Mouse (Mus musculus): Measurements from ENCODE around the gene Taok2. TPM values are rescaled to one million over a fixed set of nuclear protein-coding genes. Genes with fewer than 3 reads are reported as not detected.
A peak's percentile ranks its signal among the peaks of the same experiment; 100 is the strongest.

Taok2 gene
- polyA plus RNA-seq, 1 experiment: 110 TPM

DNA sequence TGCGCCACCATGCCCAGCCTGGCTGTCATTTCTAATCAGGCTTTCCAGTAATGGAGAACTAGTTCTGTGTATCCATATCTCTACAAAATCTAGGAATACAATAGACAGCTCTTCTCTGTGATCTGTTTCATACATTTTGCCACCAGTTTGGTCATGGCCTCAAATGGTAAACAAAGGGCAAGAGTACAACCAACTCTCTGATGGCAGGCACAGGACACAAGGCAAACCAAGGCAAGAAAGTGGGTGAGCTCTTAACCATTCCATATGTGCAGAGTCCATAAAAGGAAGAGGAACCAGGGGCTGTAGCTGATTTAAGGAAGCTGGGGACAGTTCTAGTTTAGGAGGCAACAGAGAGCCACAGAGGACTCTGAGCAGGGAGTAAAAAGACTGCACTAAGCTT lies 7.3 kb downstream of the Taok2 start:
- no peak for DNase-seq (ENCODE audit: extremely low spot score in 1 of 2, low spot score in 1 of 2)

DNA sequence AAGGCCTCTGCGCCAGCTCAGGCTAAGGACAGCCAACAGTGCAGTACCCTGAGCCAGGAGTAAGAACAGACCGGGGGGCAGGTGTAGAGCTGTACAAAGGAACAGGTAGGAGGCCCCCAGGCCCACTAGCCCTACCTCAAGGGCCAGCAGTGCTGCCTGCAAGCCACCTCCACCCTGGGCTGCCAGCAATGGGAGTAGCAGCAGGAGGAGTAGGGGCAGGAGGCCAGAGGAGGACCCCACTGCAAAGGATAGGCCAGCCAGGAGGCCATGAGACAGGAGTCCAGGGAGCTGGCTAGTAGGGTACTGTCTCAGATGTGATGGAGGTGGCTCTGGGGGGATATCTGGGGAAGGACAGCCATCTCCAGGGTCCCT lies 14.0 kb downstream of the Taok2 start:
- no peak for DNase-seq (ENCODE audit: extremely low spot score in 1 of 2, low spot score in 1 of 2)

DNA sequence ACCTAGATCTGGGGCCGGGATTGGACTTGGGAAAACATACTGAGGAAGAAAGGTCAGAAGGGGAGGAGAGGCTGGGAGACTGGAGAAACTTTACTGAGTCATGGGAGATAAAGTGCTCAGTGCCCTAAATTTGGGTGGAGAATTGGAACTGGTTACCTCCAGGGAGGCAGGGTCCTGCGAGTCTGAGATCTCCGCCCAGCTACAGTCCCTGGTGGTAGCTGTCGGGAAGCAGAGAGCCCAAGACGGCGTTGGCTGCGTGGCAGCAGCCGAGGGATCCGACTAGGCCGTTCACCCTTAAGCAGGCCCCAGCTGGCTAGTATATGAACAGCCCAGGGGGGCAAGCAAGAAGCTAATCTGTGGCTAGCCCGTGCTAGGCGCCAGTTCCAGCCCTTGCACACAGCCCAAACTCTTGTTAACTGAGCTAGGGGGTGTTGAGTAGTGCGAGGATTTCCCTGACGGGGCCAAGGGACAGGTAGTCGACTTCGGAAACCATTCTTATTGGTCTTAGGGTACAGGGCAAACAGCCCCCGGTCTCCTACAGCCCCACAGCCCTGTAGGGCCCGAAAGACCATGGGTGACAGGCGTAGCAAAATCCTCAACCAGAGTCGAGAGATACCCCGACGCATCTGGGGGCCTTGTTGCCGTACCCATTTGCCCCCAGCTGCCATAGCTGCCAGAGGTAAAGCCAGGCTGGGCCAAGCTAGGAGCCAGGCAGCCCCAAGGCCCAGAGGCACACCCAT lies 14.6 kb downstream of the Taok2 start:
- DNase-seq (ENCODE audit: extremely low spot score in 1 of 2, low spot score in 1 of 2): no peak

DNA sequence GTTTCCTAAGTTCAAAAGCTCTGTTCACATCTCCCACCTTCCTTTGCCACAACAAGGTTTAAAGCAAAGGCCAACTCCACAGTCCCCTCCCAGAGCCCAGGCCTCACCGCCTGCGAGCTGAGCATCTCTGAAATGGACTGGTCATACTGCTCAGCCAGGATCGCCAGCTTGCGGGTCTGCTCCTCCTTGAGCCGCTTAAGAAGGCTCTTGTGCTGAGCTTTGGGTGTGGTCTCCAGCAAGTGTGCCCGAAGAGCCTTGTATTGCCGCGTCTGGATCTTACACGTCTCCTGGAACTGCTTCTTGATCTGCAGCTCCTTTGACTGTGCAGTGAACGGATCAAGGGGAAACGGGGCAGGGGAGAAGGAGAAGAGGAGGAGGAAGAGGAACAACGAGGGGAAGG lies 16.5 kb downstream of the Taok2 start:
- DNase-seq (ENCODE audit: extremely low spot score in 1 of 2, low spot score in 1 of 2): no peak

DNA sequence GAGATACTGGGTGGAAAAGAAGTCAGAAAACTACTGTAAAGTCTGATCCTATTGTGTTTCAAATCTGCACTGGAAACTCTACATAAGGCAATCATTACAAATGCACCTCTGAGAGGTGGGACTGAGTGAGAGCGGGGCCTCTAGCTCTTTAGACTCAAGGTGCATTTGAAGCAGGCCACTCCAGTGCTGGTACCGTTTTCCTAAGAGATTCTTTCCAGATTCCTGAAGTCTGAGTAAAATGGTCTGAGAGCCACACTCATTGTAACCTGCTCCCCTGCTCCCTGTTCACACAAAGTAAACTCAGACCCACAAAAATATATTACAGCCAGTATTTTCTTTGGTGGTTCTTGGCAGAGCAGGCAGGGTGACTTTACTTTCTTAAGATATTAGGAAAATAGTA lies 17.0 kb downstream of the Taok2 start:
- no peak for DNase-seq (ENCODE audit: extremely low spot score in 1 of 2, low spot score in 1 of 2)

DNA sequence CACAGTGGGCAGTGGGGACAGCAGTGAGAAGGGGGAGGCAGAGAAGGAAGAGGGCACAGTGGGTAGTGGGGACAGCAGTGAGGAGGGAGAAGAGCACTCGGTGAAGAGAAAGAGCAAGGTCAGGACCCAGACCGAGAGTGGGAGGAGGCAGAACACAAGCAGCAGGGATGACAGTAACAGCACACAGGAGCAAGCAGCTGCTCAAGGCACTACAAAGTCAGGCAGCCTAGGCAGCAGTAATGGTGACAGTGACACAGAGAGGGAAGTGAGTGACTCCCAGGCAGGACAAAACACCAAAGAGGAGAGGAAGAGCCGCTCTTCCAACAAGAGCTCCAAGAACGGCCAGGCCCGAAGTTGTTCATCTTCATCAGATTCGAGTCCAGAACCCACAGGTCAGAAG lies 20.7 kb downstream of the Taok2 start:
- no peak for DNase-seq (ENCODE audit: extremely low spot score in 1 of 2, low spot score in 1 of 2)

DNA sequence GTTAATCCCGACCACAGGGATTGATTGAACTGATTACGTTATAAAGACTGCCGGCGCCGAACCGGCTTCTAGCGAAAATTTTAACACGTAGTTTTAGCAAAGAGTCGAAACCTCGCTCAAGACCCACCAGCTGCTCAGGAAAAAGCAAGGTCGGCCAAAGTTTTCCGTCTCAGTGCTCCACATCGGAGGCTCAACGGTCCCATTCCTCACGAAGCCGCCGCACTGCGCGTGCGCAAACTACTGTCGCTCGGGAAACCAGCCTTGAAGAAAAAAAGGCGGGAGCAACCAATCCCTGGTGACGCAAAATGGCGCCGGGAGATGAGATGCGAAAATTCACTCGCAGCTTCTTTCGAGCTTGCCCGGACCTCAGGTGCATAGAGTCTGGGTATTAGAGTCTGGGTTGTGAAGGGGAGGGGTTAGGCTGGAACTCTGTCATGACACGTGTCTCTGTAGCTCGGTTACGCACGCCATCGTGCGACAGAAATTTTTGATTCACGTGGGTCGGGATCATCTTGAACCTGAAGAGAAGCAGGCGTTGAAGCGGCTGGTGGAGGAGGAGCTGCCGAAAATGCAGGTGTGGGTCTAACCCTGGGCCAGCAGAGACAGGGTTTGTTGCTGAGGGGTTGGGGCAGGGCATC lies 22.2 kb downstream of the Taok2 start, which contains the start of gene Ino80e:
Ino80e (minus strand) TSS at position 231 of the 638 bp plus-strand sequence.
- peak; percentile 85 to 97 for DNase-seq (ENCODE audit: extremely low spot score in 1 of 2, low spot score in 1 of 2)

DNA sequence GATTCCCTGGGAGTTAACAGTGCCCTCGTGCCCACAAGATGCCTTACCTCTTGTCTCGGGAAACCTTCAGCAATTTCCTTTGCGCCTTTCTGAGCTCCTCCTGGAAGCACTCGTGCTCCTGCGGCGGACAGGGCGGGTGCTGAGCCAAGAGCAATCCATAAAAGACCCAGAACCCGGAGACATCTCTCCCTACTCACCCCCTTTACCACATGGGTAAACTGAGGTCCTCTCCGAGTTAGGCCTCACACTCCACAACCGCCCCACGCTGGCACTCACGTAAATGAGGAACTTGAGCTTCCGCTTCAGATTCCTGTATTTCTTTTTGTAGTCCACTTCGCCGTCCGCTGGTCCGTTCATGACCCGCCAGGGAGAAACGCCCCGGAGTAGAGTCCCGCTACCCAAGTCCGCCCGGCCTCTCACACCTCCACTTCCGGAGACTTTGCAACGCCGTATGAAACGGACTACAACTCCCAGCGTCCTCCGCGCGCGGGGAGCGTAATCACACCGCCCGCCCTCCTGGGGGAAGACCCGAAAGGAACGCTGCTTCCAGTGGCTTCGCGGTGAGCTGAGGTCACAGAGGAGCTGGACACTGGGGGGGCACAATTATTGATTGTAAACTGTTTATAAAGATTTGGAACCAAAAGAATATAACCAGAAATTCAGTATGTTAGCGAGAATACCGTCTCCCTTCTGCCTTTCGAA lies 22.9 kb downstream of the Taok2 start, which contains the start of gene Hirip3:
Hirip3 (plus strand) TSS at position 544 of the 702 bp plus-strand sequence.
- DNase-seq (ENCODE audit: extremely low spot score in 1 of 2, low spot score in 1 of 2): peak; percentile 92 to 97

DNA sequence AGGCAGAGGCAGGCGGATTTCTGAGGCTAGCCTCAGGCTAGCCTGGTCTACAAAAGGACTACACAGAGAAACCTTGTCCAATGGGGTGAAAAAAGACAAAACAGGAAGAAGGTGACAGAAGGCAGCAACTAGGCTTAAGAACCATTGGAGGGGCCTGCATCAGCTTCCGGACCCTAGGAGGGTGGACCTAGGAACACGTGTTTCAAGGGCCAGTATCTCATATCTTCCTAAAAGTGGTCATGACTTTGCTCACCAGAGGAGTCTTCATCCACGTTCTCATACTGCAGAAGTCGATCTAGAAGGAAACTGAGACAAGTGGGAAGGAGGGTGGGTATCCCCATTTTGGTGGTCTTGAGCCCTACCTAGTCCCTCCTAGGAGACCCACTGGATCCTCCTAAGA lies 23.5 kb downstream of the Taok2 start:
- no peak for DNase-seq (ENCODE audit: extremely low spot score in 1 of 2, low spot score in 1 of 2)

DNA sequence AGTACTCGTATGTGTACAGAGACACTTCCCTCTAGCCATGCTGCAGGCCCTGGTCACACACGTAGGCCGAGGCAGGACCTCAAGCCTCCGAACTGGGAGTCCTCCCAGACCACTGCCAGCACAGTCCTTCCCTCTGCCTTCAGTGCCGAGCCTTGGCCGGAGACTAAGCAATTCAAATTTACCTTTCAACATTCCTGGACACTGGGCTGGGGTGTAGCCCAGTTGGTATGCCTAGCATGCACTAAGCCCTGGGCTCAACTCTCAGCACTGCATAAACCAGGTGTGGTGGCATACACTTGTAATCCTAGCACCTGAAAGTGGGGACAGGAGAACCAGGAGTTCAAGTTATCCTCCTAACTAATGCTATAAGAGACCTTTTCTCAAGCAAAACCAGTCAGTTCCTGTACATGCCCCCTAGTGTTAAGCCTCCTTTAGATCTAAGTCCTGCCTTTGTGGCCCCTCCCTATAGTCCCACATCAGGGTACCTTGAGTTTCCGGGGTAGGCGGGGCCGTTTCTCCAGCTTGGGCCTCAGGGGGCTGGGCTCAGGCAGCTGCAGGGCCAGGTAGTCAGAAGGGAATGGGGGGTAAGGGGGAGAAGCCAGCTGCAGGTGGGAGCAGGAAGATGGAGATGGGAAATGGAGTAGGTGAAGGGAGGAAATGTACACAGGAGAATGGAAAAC lies 27.6 kb downstream of the Taok2 start:
- DNase-seq (ENCODE audit: extremely low spot score in 1 of 2, low spot score in 1 of 2): no peak

DNA sequence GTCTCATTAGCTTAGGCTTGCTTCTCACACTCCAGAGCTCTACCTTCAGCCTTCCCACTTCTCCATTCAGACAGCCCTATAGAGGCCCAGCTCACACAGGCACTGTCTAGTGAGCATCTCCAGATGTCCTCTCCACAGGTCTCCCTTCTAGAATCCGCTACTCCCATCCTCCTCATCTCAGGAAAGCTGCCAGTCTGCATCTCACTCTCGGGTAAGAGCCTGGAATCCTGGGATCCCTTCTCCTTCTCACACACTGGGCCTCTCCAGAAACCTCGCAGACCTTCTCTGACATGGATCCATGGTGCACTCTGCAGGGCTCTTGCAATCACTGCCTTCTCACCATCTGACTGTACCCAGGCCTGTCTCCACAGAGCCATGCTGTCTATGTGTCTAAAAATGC lies 28.9 kb downstream of the Taok2 start:
- DNase-seq (ENCODE audit: extremely low spot score in 1 of 2, low spot score in 1 of 2): no peak

DNA sequence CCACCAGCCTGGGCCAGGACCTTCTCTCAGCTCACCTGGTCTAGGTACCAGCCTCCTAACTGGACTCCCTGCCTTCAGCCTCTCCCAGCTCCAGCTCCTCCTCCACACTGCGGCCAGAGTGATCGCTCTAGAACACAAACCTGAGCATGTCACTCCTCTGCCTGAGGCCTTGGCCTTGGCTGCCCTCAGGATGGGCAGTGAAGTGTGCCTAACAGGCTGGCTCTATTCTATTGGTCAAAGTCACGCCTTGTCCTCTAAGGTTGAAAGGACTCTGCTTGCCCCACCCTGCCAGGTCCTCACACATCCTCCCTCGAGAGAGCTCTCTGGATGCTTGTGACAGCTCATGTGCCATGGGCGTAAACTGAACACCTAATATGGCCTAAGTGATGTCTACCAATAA lies 31.0 kb downstream of the Taok2 start:
- no peak for DNase-seq (ENCODE audit: extremely low spot score in 1 of 2, low spot score in 1 of 2)

DNA sequence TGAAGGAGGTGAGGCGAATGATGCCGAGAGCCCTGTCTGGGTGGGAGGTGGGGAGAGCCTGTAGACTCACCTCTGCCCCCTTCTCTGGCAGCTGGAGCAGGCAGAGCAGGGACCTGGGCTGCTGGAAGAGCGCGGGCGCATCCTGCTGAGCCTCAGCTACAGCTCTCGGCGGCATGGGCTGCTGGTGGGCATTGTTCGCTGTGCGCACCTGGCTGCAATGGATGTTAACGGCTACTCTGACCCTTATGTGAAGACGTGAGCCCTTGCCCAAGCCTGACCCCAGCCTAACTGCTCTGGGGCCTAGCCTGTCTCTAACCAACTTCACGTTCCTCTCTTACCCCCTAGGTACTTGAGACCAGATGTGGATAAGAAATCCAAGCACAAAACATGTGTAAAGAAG lies 33.3 kb downstream of the Taok2 start:
- no peak for DNase-seq (ENCODE audit: extremely low spot score in 1 of 2, low spot score in 1 of 2)

DNA sequence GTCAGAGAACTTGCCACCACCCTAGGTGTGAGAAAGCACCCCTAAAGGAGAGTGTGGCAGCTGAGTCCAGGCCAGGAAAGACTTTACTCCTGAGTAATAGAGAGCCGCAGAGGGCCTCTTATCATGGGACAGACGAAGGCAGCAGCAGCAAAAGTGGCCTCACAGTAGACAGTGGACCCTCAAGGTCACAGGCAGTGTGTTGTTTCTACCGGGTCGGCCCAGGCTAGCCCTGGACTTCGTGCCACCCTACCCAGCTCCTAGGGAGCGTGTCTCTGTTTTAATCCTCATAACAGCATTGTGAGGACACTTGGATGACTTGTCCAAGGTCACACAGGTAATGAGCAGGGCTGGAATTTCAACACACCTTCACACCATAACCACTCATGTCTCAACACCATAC lies 34.3 kb downstream of the Taok2 start:
- no peak for DNase-seq (ENCODE audit: extremely low spot score in 1 of 2, low spot score in 1 of 2)

DNA sequence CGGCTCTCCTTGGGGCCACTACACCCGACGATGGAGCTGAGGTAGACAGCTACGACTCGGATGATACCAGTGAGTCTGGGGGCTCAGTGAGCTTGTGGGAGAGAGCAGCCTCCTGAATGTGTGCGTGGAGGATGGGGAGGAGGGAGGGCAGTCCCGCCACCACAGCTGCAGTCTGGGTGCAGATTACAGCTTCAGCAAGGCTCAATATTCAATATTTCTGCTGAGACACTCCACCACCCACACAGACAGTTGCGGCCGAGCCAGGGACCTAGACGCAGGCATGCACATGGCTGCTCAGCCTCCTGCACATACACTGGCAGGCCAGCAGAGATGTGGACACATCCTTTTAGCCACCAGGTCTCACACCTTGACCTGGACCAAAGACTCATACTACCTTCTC lies 35.7 kb downstream of the Taok2 start:
- peak in 1 of 2 experiments; percentile 66 for DNase-seq (ENCODE audit: extremely low spot score in 1 of 2, low spot score in 1 of 2)

DNA sequence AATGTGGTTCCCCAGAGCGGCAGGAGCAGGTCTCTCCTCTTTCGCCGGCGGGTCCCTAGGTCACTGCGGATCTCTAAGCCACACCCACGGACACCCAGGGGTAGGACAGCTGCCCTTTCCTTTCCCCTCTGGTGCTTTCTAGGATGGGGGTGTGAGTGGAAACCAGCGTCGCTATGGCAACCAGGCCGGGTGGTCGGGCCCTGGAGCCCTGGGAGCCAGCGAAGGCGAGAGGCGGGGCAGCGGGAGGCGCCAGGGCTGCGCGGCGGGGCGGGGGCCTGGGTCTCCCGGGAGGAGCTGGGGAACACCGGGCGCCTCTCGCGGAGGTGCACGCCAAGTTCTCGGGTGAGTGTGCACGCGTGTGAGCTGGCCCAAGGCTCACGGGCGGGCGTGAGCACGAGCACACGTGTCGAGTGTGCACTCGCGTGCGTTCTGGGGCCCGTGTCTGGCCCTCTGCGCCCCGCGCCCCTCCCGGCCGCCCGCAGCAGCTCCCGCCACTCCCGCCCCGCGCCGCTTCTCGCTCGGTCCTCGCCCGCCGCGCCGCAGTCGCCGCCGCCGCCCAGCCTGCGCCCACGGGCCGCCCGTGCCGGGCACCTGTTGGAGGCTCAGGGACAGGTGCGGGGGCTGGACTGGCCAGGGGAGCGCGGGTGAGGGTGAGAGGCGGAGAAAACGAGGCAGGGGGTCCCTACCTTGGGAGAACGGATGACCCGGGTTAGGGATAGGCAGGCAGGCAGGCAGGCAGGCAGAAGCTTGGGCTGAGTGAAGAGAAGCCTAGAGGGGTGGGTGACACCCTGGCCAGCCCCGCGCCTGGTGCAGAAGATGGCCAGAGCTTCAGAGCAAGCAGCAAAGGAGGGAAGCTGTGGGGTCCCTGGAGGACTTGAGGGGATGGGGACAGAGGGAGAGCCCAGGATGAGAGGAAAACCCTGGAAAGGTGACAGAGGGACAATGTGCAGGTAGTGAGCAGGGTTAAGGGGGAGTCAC lies 36.8 kb downstream of the Taok2 start:
- no peak for DNase-seq (ENCODE audit: extremely low spot score in 1 of 2, low spot score in 1 of 2)

DNA sequence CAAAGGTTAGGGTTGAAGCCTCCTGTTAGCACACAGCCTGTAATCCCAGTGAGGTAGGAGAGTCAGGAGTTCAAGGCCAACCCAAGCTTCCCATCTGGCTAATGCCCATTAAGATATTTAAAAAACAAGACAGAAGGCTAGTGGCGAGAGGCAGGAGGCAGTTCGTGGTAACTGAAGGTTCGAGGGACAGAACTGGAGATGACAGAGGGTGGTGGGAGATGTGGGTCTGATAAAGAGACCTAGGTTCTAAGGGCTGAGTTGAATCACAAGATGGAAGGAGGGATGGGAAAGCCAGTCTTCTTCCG lies 37.4 kb downstream of the Taok2 start, which contains the start of gene Doc2a:
Doc2a (plus strand) TSS at position 301 of the 305 bp plus-strand sequence.
- no peak for DNase-seq (ENCODE audit: extremely low spot score in 1 of 2, low spot score in 1 of 2)

DNA sequence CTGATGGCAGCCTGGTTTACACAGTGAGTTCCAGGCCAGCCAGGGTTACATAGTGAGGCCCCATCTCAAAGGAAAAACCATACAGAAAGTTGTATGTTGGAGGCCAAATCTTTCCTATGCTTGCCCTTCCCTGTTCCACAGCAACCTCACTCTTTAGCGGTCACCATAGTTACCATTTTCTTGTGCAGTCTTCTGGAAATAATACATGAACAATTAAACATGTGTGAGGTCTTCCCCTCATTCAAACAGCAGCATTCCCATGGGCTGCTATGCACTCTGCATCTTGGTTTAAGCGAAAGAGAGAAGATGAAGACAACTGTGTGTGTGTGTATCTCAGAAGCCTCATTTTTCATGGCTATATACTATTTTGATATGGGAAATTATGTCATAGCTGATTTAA lies 39.0 kb downstream of the Taok2 start:
- DNase-seq (ENCODE audit: extremely low spot score in 1 of 2, low spot score in 1 of 2): no peak

DNA sequence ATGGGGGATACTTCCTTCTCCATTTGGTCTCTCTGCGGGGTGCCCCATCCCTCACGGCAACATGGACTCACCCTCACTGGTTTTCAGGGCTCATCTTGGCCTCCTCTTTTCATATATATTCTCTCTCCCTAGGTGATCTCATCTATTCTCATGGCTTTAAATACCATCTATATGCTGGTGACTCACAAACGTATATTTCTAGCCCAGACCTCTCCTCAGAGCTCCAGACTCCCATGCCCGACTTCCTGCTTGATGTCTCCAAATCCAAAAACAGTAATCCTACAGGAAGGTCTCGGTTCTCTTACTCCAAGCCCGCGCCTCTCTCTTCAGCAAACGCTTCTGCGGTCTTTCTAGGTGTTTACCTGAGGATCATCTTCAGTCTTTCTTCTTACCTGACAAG lies 41.2 kb downstream of the Taok2 start:
- no peak for DNase-seq (ENCODE audit: extremely low spot score in 1 of 2, low spot score in 1 of 2)

DNA sequence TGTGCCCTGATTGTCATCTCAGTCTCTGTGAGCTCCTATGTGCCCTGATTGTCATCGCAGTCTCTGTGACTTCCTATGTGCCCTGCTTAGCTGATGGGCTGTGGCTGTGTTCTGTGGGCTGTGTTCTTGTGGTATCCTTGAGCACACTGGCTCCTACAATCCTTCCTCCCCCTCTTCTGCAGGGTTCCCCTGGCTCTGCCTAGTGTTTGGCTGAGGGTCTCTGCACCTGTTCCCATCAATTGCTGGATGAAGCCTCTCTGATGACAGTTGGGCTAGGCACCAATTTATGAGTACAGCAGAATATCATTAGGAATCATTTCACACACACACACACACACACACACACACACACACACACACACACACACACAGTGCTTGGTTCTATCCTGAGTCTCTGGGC lies 51.2 kb downstream of the Taok2 start:
- DNase-seq (ENCODE audit: extremely low spot score in 1 of 2, low spot score in 1 of 2): no peak
